Mouse (Mus musculus) WW6 (cell line): ENCODE data around the gene Tmed1.
"Not testable (repeated sequence)": the region's sequence is repeated elsewhere in the genome, so short reads cannot be mapped to it uniquely, and the experiment has no call there.

ENCODE experiments used
- DNase-seq: peaks from one replicate; pipeline ENCODE4 v3.0.0-alpha.2; 2013; ENCODE audit warnings: low read depth, low spot score

Gene Tmed1

GRCm38 (mm10) chr9:21525937-21526633 is 16.0 kb upstream of the Tmed1 start, which contains the start of gene AB124611:
Gene AB124611 (plus strand): TSS chr9:21526176.
- DNase-seq: no peak

GRCm38 (mm10) chr9:21525142-21525936 is 15.3 kb upstream of the Tmed1 start:
- no peak for DNase-seq

- DNase-seq: not testable (repeated sequence)
Measured at GRCm38 (mm10) chr9:21518690-21519089, 8.6 kb upstream of the Tmed1 start.

DNA sequence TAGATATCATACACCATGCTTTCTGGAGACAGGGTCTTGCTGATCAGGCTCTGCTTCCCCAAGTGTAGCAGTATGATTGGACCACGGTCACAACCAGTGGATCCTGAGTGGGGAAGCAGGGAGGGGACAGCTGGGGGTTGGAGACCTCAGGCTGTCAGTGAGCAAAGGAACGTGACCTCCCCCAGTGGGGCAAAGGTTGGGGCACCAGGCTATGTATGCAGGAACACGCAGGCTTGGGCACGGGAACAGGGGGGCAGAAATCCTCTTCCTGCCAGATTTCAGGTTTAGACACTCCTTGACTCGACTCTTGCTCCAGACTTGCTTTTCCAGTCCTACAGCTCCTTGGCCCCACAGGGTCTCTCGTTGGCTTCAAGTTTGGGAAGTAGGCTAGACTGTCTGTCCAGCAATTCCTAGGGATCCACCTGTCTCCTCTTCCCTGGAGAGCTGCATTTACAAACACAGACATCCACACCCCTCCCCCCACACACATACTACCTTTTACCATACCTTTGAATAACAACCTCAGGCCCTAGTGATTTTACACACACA is 8.0 kb upstream of the Tmed1 start:
- DNase-seq: no peak

- no peak for DNase-seq
Measured at GRCm38 (mm10) chr9:21513466-21513865, 3.4 kb upstream of the Tmed1 start.

DNA sequence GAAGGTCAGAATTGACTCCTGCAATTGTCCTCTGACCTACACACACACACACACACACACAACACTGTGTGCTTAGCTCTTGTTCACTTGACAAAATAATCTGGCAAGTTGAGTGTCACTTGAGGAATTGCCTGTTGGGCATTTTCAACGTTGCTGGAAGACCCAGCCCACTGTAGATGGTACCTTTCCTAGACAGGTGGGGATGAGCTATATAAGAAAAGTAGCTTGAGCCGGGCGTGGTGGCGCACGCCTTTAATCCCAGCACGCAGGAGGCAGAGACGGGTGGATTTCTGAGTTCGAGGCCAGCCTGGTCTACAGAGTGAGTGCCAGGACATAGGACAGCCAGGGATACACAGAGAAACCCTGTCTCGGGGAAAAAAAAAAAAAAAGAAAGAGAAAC is 1.0 kb upstream of the Tmed1 start:
- no peak for DNase-seq

DNA sequence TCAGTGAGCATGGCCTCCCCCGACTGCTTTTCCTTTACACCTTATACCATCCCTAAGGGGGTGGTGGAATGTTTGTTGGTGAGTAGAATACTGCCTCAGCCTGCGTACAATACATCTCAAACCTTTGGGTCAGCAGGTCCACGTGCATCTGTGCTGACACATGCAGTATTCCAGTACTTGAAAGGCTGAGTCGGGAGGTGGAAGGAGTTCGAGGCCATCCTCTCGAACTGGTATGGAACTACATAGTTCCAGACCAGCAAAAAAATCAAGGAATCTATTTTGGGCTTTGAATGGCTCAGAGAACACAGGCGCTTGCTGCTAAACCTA is 600 bp upstream of the Tmed1 start:
- no peak for DNase-seq

DNA sequence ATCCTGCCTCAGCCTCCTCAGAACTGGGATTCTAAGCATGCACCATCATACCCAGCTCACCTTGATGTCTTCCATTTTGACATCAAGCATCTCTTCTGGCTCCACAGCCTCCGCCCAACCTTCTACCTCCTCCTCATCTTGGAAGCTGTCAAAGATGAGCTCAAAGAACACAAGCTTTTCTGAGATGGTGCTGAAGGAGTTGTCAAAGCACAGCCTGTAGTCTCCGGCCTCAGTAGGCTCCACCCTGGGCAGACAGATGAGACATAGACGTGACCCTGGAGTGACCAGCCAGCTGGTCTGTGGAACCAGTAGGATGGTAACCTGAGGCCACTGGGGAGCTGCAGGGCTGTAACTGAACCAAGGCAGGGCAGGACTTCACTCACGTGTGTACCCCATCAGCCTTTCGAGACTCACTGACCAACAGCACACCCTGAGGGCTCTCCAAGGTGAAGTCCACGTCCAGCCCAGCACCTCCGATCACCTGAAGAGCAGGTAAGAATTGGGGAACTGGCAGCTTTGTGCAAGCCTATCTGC is 1.1 kb downstream of the Tmed1 start:
- DNase-seq: no peak

DNA sequence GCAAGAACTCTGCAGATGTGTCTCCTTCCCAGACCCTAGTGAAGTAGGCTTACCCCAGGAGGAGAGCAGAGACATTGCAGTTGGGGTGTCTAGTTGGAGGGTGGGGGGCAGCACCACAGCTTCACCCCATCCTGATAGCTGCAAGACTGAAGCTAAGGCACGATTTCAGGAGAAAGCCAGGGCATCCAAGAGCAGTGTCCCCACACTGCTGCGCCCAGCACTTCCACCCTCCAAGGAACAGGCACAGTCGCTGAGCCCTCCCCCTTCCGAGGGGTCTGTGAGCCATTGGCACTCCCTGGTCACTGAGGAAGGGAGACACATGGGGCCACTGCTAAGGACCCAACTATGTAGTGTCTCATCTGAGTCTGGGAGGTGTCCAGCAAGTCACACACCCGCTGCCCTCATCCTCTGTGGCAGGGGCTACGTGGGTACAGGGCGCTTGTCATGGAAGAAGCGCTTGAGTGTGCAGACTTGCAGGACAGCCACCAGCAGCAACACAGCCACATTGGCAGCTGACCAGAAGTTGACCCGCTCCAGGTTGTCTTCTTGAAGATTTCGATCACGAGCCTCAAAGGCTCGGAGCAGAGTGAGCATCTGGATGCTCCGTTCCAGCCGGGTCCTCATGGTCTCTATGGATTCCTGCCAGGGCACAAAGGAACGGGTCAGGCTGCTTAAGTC is 2.2 kb downstream of the Tmed1 start:
- no peak for DNase-seq

DNA sequence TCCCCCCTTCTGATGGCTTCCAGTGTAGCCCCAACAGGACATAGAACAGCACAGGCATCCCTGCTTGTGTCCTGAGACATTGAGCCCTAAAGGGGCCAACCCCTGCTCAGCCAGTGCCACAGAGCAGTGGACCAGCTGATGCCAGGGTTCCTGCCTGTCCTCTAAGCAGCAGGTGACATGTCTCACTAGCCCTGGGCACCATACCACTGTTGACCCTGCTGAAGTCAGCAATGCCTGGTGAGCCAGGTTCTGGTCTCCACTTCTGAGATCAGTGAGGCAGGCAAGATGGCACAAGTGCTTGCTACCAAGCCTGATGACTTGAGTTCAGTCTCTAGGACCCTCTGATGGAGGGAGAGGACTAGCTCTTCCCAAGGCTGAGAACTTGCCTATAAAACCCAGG is 4.3 kb downstream of the Tmed1 start:
- no peak for DNase-seq

DNA sequence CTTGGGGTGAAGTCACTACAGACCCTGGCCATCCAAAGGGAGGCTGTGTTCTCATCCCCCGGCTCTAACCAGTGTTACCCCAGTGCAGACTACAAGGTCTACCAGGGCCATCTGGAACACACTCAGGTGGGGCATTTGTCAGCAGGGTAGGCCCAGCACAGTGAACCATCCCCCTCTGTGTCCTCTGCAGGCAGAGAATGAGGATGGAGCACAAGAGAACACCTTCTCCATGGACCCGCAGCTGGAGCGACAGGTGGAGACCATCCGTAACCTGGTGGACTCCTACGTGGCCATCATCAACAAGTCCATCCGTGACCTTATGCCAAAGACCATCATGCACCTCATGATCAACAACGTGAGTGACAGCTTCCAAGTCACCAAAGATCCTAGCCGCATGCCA is 6.7 kb downstream of the Tmed1 start:
- no peak for DNase-seq

GRCm38 (mm10) chr9:21498284-21498902 is 11.7 kb downstream of the Tmed1 start:
- DNase-seq: no peak

DNA sequence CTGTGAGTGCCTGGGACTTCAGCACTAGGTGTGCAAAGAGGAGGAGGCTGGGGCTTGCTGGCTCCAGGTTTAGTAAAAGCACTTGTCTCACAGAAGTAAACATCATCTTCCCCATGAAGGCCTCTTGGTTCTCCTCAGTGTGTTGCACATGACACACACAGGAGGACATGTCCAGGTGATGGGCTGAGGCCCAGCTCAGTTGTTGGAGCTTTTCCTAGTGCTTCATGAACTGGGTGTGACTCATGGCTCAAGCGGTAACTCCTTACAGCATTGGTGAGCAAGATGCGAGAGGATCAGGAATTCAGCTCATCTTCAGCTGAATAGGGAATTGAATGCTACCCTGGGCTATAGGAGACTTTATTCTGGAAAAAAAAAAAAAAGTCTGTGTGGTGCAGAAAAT is 12.4 kb downstream of the Tmed1 start:
- no peak for DNase-seq

DNA sequence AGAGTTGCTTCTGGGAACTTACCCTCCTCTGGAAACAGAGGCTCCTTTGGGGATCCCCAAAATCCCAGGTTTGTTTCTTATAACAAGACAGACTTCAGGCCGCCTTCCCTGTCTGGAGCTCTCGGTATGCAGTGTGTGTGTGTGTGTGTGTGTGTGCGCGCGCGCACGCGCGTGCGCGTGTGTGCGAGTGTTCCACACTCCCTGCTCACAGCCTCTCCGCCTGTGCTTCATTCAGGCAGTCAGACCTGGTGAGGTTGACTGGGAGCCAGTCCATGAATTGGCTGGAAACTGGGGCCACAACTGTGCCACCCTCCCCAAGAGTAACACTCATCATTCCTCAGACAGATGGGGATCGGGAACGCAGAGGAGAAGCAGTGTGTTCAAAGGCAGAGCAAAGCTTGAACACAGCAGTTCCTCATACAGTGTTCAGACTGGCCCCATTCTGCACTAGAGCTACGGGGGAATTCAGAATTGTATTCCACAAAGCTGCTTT is 13.0 kb downstream of the Tmed1 start:
- DNase-seq: no peak

DNA sequence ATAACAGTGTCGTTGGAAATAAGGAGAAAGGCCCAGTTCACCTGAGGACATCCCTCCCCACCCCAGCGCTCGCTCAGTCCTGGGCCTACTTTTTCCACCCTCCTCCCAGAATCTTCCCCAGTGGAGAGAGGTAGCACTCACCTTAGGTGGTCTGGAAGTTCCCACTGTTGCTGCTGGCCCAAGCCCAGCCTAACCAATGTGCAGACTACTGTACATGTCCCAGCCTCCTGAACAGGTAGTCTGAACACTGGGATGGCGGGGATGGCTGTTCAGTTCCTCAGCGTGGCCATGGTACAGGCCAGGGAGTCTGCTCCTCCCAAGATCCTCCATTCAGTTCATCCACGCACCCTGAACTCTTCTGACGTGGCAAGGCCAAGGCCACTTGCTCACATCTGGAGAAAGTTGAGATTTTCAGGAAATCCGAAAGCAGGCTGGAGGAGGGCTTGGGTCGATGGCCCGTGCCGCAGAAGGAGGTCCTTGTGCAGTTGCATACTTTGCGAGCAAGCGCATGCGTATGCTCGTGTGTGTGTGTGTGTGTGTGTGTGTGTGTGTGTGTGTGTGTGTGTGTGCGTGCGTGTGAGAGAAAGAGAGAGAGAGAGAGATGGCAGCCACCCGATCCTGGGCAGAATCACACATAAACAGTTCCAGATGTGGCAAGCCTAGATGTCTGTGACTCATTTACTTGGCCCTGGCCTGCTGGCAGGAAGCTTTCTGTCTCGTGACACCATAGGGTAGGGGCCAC is 13.6 kb downstream of the Tmed1 start:
- DNase-seq: no peak

- DNase-seq: no peak
Measured at GRCm38 (mm10) chr9:21494726-21495125, 15.3 kb downstream of the Tmed1 start.

DNA sequence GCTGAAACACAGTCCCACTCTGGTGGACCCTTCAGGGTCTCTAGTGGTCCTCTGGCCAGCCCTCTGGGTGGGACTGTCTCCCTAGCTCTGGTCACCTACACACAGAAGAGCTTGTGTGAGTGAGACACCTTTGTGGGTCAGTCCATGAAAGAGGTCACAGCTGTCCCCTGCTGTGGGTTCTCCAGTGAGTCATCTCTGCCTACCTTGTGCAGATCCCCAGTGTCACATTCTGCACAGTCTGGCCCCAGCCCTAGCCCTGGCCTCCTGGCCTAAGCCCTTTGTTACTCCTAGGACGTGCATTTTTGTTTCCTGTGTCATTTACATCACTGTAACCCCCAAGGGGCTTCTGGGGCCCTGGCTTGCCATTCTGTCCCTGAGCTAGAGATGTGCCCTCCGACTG is 16.1 kb downstream of the Tmed1 start:
- no peak for DNase-seq

DNA sequence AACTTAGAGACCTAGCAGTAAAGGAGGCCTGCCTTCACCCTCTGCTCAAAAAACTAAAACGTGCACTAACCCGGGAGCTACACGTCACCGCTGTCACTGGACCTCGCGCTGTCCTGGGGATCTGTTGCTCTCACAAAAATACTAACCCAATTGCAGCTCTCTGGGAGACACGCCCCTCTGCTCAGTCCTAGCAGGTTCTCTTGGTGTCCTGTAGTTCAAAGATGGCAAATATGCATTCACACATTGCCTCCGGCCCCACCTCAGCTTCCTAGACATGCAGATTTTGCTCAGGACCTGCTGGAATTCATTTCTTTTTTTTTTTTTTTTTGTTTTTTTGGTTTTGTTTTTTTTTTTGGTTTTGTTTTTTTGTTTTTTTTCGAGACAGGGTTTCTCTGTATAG is 19.4 kb downstream of the Tmed1 start:
- no peak for DNase-seq

- DNase-seq: not testable (repeated sequence)
Measured at GRCm38 (mm10) chr9:21488246-21488645, 21.8 kb downstream of the Tmed1 start.

DNA sequence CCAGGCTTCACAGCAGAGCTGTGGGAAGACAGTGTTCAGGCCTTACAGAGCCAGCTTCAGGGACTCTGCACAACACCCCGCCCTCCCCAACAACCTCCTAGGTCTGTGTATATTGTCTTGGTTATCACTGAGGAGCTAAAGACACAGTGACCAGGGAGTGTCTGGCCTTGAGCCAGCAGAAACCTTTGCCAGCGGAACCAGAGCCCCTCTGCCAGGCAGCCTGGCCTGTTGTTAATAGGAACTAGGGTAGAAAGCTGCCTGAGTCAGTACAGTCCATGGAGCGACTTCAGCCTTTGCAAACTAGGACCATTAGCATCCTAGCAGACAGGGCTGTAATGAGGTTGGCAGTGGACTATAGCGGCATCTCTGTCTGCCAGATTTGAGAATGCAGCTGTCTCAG is 26.0 kb downstream of the Tmed1 start:
- DNase-seq: no peak

DNA sequence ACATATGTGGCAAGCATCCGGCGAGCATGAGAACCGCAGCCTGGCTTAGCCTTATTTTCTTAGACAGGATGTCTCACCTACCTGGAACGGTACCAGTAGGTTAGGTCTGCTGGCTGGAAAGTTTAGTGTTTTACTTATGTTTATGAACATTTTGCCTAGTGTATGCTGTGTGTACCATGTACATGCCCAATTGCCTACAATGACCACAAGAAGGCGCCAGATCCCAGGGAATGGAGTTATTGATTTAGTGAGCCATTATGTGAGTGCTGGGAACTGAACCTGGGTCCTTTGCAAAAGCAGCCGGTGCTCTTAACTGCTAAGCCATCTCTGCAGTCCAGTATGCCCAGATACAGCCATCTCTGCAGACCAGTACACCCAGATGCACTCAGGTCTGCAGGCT is 32.3 kb downstream of the Tmed1 start:
- DNase-seq: no peak
